Mouse (Mus musculus) kidney, postnatal 10 days (tissue): ENCODE measurements at regions not wholly inside any gene's neighbourhood (a gene's known extent, or its start where the extent isn't known, plus 50 kb on each side); places are given as distances from the start of the nearest gene placed in this dataset.

Experiments
- DNase-seq: peaks from one replicate; pipeline ENCODE4 v3.0.0; 2021; ENCODE audit warnings: mixed read lengths

- DNase-seq, result peak; percentile 7
Measured at GRCm38 (mm10) chr16:27586307-27586706, 197.6 kb downstream of the Ccdc50 start.

GRCm38 (mm10) chr16:27609366-27609765 lies 220.7 kb downstream of the Ccdc50 start:
- no peak for DNase-seq

- no peak for DNase-seq
Measured at GRCm38 (mm10) chr16:27641306-27641705, 252.6 kb downstream of the Ccdc50 start.

- DNase-seq, result no peak
Measured at GRCm38 (mm10) chr16:27678275-27678674, 289.6 kb downstream of the Ccdc50 start.

- no peak for DNase-seq
Measured at GRCm38 (mm10) chr16:27682926-27683325, 294.3 kb downstream of the Ccdc50 start.

GRCm38 (mm10) chr16:27683826-27684225 lies 295.2 kb downstream of the Ccdc50 start:
- DNase-seq, result no peak

- no peak for DNase-seq
Measured at GRCm38 (mm10) chr16:27709946-27710345, 321.3 kb downstream of the Ccdc50 start.

- no peak for DNase-seq
Measured at GRCm38 (mm10) chr16:27723445-27723844, 334.8 kb downstream of the Ccdc50 start.
